Mouse (Mus musculus): Measurements from ENCODE around the gene Gm2696. TPM values are rescaled to one million over a fixed set of nuclear protein-coding genes. Genes with fewer than 3 reads are reported as not detected.
"Not testable (repeated sequence)": the region's sequence is repeated elsewhere in the genome, so short reads cannot be mapped to it uniquely, and the experiment has no call there.

Gene Gm2696
- not detected in 2 replicates for polyA plus RNA-seq (2015; fragmentation: Nextera tagmentation; extraction: Ambion mirVana)

GRCm38 (mm10) chr10:77814382-77814781 is at the start of gene Gm2696:
Gm2696 (plus strand) TSS chr10:77814682.
- H3K36me3 ChIP-seq (replicated peaks) = no peaks in the 10 kb centered on the region
- WGBS = 60% methylated on average over 4 of the region's 4 CpGs
- no peak for ATAC-seq (replicated peaks)
- H3K27me3 ChIP-seq (replicated peaks) = no peaks in the 10 kb centered on the region
- no peak within 1 kb of the TSS for H3K9ac ChIP-seq
- H3K4me2 ChIP-seq = no peak within 1 kb of the TSS
- peaks cover 3% of the 10 kb centered on the region; the same call in 1 of the 2 replicates for H3K4me1 ChIP-seq
- no peak within 1 kb of the TSS for H3K27ac ChIP-seq
- H3K4me3 ChIP-seq = no peak within 1 kb of the TSS
- no peaks in the 10 kb centered on the region for H3K9me3 ChIP-seq

GRCm38 (mm10) chr10:77769727-77770126 is 44.8 kb upstream of the Gm2696 start:
- Histone ChIP-seq H3K9ac (no peak overlapping the region), H3K27ac (no peak overlapping the region), H3K4me3 (no peak overlapping the region), H3K36me3 (replicated peaks) (no peaks in the 10 kb centered on the region), H3K27me3 (replicated peaks) (no peaks in the 10 kb centered on the region), H3K4me2 (no peak overlapping the region), H3K4me1 (no peaks in the 10 kb centered on the region), H3K9me3 (no peaks in the 10 kb centered on the region)
- ATAC-seq (replicated peaks) = no peak
- WGBS = 83% methylated on average over 1 of the region's 1 CpGs

GRCm38 (mm10) chr10:77771225-77771624 is 43.3 kb upstream of the Gm2696 start, which contains the start of gene Gm3238:
Gm3238 (minus strand) TSS chr10:77771325.
- H3K4me3 ChIP-seq; H3K36me3 ChIP-seq (replicated peaks); H3K27ac ChIP-seq; H3K4me2 ChIP-seq; H3K9ac ChIP-seq; H3K27me3 ChIP-seq (replicated peaks); ATAC-seq (replicated peaks); H3K9me3 ChIP-seq; H3K4me1 ChIP-seq: not testable (repeated sequence)
- WGBS = 75% methylated on average over 1 of the region's 1 CpGs

- not testable (repeated sequence) for H3K4me3 ChIP-seq; H3K4me1 ChIP-seq; H3K36me3 ChIP-seq (replicated peaks); H3K27me3 ChIP-seq (replicated peaks); H3K9ac ChIP-seq; ATAC-seq (replicated peaks); H3K27ac ChIP-seq; H3K4me2 ChIP-seq; H3K9me3 ChIP-seq
- 100% methylated on average over 2 of the region's 3 CpGs for WGBS
Observed at GRCm38 (mm10) chr10:77772142-77772541, 42.3 kb upstream of the Gm2696 start.

- H3K36me3 ChIP-seq (replicated peaks); H3K27me3 ChIP-seq (replicated peaks); H3K9me3 ChIP-seq; H3K4me2 ChIP-seq; H3K4me3 ChIP-seq; H3K4me1 ChIP-seq; H3K27ac ChIP-seq; ATAC-seq (replicated peaks); H3K9ac ChIP-seq: not testable (repeated sequence)
- 62% methylated on average over 1 of the region's 1 CpGs for WGBS
Observed at GRCm38 (mm10) chr10:77776844-77777243, 37.6 kb upstream of the Gm2696 start, which contains the start of gene Gm7138. Gm7138 (minus strand) TSS chr10:77776944.

DNA sequence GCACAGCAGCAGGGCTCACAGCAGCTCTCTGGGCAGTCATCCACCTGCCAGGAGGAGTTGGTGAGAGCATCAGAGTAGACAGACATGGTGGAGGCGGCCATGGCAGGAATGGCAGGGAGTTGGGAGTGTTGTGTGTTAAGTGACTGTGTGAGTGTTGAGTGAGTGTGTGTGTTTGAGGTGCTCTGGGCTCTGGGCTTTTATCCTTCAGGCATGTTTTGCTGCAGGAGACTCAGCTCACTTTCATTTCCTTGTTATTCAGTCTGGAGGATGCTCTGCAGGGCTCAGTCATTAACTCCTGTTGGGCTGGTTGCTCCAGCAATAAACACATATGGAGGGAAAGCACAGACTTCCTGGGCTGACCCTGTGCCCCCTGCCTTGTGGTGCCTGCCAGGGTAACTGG is 32.0 kb upstream of the Gm2696 start, which contains the start of gene Gm3250:
Gm3250 (minus strand) TSS at position 101 of the 400 bp plus-strand sequence.
- H3K9ac ChIP-seq; H3K4me3 ChIP-seq; H3K4me2 ChIP-seq; H3K27me3 ChIP-seq (replicated peaks); ATAC-seq (replicated peaks); H3K36me3 ChIP-seq (replicated peaks); H3K4me1 ChIP-seq; H3K9me3 ChIP-seq; H3K27ac ChIP-seq: not testable (repeated sequence)
- WGBS = 57% methylated on average over 1 of the region's 1 CpGs

- not testable (repeated sequence) for ATAC-seq (replicated peaks); H3K36me3 ChIP-seq (replicated peaks)
Observed at GRCm38 (mm10) chr10:77783396-77783795, 31.1 kb upstream of the Gm2696 start.

GRCm38 (mm10) chr10:77787876-77788275 is 26.6 kb upstream of the Gm2696 start, which contains the start of gene Gm7137:
Gm7137 (minus strand) TSS chr10:77788200.
- not testable (repeated sequence) for H3K9ac ChIP-seq; H3K27ac ChIP-seq; H3K27me3 ChIP-seq (replicated peaks); H3K36me3 ChIP-seq (replicated peaks); H3K4me2 ChIP-seq; H3K4me3 ChIP-seq; H3K4me1 ChIP-seq; H3K9me3 ChIP-seq; ATAC-seq (replicated peaks)
- 64% methylated on average over 1 of the region's 1 CpGs for WGBS

More at GRCm38 (mm10) chr10:77783396-77783795, 31.1 kb upstream of the Gm2696 start:
- not testable (repeated sequence) for H3K4me3 ChIP-seq; H3K27ac ChIP-seq; H3K27me3 ChIP-seq (replicated peaks); H3K4me1 ChIP-seq; H3K9me3 ChIP-seq; H3K9ac ChIP-seq; H3K4me2 ChIP-seq
- 86% methylated on average over 2 of the region's 3 CpGs for WGBS

DNA sequence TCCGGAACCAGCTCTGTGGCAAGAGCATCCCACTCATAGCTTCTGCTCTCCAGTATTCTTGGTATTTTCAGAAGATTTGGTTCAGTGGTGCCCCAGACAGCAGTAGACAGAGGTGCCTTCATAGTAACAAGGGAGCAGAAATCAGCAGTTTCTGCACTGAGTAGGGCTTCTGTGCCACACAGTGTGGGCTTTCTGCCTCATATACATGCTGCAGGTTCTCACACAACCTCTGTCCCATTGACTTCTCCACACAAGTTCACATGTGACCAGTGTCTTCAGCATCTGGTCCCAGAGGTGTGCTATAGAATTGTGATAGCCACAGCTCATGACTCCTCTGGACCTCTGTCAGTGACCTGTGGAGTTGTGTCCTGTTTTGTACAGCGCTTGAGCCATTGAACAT is 25.9 kb upstream of the Gm2696 start:
- WGBS = 89% methylated on average over 2 of the region's 2 CpGs
- no peaks in the 10 kb centered on the region for H3K36me3 ChIP-seq (replicated peaks)

DNA sequence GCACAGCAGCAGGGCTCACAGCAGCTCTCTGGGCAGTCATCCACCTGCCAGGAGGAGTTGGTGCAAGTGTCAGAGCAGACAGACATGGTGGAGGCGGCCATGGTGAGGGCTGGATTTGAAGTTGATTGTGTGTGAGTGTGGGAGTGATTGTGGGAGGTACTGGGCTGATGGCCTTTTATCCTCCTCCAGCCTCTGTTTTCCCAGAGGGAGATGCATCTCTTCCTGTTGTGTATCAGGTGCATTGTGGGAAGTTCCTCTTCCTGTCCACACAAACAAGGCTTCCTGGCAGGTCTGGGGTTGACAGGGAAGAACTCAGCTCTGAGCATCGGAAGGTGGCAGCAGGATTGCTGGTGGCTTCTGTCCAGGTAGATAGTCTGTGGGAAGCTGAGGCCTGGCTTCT is 19.5 kb upstream of the Gm2696 start, which contains the start of gene Gm9639:
Gm9639 (minus strand) TSS at position 101 of the 400 bp plus-strand sequence.
- Histone ChIP-seq H3K4me2 (no peak within 1 kb of the TSS), H3K9ac (no peak within 1 kb of the TSS), H3K36me3 (replicated peaks) (no peaks in the 10 kb centered on the region), H3K27me3 (replicated peaks) (no peaks in the 10 kb centered on the region), H3K27ac (no peak within 1 kb of the TSS), H3K9me3 (no peaks in the 10 kb centered on the region), H3K4me3 (no peak within 1 kb of the TSS), H3K4me1 (no peaks in the 10 kb centered on the region)
- no peak for ATAC-seq (replicated peaks)
- WGBS = 72% methylated on average over 2 of the region's 2 CpGs

More for the DNA sequence above, 25.9 kb upstream of the Gm2696 start:
- H3K4me3 ChIP-seq = no peak overlapping the region
- no peak for ATAC-seq (replicated peaks)
- H3K4me1 ChIP-seq = no peaks in the 10 kb centered on the region
- no peak overlapping the region for H3K4me2 ChIP-seq
- no peaks in the 10 kb centered on the region for H3K9me3 ChIP-seq
- no peaks in the 10 kb centered on the region for H3K27me3 ChIP-seq (replicated peaks)
- H3K9ac ChIP-seq = no peak overlapping the region
- H3K27ac ChIP-seq = no peak overlapping the region

GRCm38 (mm10) chr10:77797677-77798076 is 16.8 kb upstream of the Gm2696 start:
- Histone ChIP-seq H3K27me3 (replicated peaks) (no peaks in the 10 kb centered on the region), H3K9ac (no peak overlapping the region), H3K9me3 (no peaks in the 10 kb centered on the region), H3K4me3 (no peak overlapping the region), H3K4me1 (no peaks in the 10 kb centered on the region), H3K27ac (no peak overlapping the region), H3K4me2 (no peak overlapping the region), H3K36me3 (replicated peaks) (no peaks in the 10 kb centered on the region)
- WGBS = 14% methylated on average over 3 of the region's 3 CpGs
- ATAC-seq (replicated peaks) = no peak

GRCm38 (mm10) chr10:77798164-77798920 is 16.1 kb upstream of the Gm2696 start:
- not testable (repeated sequence) for H3K27ac ChIP-seq; H3K4me3 ChIP-seq; H3K9ac ChIP-seq; ATAC-seq (replicated peaks); H3K4me1 ChIP-seq; H3K4me2 ChIP-seq; H3K9me3 ChIP-seq; H3K36me3 ChIP-seq (replicated peaks); H3K27me3 ChIP-seq (replicated peaks)
- WGBS = 39% methylated on average over 3 of the region's 3 CpGs
